Mouse (Mus musculus): ENCODE measurements around the gene Pitpnm3. TPM values are rescaled to one million over a fixed set of nuclear protein-coding genes. Genes with fewer than 3 reads are reported as not detected.
A peak's percentile ranks its signal among the peaks of the same experiment; 100 is the strongest.

The Pitpnm3 gene
- total RNA-seq, 2 experiments from 2014 or later, result 26.0 to 27.9 TPM

DNA sequence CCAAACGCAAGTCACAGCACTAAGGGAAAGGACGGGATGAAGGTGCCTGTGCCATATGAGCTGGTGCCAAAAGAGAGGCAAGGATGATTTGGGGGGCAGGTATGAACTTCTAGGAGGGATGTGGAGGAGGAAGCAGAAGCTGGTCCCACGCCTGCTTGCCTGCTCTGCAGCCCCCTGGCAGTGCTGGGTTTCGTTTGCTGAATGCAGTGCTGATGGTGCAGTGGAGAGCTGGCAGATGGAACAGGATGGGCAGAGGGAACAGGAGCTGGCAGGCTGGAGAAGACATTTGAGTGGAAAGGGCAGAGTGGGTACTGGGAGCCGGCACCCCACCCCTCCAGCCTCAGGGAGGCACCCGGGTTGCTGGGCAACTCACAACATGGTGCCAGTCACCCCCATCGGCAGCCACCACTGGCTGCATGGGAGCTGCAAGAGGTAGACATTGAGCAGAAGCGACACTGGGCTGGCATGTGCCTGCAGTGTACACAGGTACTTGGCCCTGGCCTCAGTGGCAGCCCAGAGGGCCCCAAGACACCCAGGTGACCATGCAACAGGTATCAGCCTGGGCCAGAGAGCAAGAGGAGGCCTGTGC, 86.3 kb downstream of the Pitpnm3 start:
- no peak for DNase-seq

DNA sequence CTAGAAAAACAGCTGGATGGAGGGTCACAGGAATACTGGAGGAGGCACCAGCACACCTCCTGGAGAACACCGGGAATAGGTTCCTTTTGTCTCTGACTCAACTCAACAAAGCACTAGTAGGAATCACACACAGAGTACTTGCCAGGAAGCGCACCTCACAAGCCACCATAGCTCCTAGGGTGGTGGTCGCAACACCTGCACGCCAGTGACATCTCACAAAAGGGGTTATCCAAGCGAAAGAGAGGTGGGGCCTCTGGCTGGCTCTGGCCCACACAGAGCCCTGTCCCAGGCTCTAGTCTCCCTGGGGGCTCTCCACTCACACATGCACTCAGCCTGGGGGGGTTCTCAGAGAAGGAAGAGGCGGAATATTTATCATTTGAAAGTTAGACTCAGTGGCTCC, 86.8 kb downstream of the Pitpnm3 start:
- no peak for DNase-seq

GRCm38 (mm10) chr11:72044231-72044630, 91.3 kb downstream of the Pitpnm3 start:
- no peak for DNase-seq

GRCm38 (mm10) chr11:72042631-72043030, 92.9 kb downstream of the Pitpnm3 start:
- DNase-seq, result no peak

DNA sequence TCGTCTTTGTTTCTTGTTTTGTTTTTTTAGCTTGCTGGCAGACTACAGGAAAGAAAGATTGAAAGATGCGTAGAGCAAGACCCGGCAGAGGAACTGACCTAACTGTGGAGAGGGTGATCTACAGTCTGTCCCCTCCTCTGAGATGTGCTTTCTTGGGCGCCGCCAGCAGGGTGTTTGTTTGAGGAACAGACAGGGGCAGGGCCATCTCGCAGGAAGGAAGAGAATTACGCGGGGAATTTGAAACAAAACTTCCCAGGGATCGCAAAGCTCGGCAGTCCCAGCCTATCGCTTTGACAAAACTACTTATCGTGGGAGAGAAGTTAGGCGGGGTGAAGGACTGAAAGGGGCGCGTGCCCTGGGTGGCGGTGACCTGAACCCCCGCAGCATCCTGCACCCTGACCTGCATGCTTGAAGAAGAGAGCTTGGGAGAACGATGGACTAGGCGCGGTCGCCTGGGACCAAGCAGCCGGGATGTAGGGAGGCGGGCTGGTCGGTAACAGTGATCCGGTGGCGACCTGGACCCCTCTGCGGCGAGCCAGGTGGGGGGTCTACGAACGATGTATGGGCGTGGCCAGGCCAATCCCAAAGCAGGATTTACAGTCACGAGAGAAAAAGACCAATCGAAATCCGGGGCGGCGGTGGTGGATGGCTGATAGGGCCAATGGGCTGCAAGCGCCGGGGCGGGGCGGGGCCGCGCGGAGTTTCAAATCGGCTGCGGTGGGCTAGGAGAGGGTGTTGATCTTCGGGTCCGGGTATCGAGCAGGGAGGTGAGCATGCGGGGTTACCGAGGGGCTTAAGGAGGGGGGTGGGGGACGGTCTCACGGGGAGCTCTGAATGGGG, 93.6 kb downstream of the Pitpnm3 start, which contains the start of gene Pimreg:
Gene Pimreg (plus strand): TSS at position 265 of the 840 bp plus-strand sequence.
- DNase-seq, result peak; percentile 68 to 77

DNA sequence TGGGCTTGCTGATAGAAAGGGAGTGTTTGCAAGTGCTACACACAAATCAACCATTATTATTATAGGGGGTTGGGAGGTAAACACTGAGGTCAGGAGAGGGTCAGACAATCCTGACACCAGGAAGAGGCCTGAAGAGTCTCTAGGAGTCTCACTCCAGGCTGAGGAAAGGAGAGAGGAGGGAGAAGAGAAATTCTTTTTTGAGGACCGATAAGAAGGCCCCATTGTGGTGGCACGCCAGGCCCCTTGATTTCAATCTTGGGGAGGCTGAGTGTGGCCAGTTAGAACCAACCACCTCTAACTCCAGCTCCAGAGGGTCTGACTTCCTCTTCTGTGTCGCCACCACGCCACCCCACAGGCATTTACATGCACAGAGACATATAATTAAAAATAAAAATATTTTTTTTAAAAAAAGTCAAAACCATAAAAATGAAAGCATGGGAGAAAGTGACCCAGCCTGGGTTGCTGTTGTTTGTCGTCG, 94.2 kb downstream of the Pitpnm3 start:
- no peak for DNase-seq

DNA sequence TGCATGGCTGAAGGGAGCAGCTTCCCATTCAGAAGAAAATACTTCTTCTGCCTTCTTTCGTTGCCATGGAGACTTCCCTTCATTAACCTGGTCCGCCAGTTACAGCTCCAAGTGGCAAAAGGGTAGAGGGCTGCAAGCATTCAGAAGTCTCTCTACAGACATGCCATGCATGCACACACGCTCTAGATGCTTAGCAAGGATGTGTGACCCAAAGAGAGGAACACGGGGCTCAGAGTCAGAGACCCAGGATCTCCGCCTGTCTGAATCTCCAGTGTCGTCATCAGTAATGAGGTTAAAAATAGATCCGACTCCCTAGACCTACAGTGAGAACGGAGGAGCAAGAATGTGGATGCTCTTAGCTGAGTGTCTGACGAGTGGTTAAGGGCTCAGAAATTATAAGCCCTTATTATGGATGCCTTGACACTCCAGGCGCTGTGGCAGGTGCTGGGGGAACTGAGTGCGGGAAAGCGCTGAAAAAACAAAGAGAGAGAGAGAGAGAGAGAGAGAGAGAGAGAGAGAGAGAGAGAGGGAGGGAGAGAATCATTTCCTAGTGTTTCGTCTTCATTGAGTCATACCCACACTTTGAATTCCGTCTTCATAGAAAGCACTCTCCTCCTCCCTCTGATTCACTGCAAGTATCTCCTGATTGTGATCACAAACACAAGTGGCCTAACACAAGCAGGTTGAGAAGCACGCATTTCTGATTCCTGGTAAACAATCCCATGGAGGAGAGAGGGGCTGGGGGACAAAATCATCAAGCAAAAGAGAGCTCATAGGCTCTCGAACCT, 95.8 kb downstream of the Pitpnm3 start:
- no peak for DNase-seq

DNA sequence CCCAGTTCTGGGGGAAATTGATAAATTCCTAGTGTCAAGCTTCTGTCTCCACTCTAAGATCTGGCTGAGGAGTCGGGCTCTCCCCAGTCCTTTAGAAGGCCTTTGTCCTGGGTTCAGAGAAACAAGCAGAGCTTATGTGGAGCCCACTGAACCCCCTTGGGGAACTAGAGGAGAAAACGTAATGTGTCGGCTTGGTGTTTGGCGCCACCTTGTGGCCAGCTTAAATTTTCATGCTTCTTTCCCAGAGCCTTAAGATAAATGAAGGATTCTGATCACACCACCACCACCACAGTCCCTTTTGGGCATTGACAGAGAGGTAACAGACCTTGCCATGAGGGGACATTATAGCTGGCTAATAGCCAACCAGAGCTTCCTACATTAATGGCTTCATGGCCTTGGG, 97.6 kb downstream of the Pitpnm3 start:
- DNase-seq, result peak; percentile 65 to 68

- no peak for DNase-seq
These were observed 98.2 kb downstream of the Pitpnm3 start, which contains the start of gene Aipl1 for GRCm38 (mm10) chr11:72037409-72037808. TSS of gene Aipl1 (minus strand) at chr11:72037509.

- DNase-seq, result no peak
These were observed 103.0 kb downstream of the Pitpnm3 start for GRCm38 (mm10) chr11:72032589-72032988.

GRCm38 (mm10) chr11:72032091-72032490, 103.5 kb downstream of the Pitpnm3 start:
- no peak for DNase-seq

DNA sequence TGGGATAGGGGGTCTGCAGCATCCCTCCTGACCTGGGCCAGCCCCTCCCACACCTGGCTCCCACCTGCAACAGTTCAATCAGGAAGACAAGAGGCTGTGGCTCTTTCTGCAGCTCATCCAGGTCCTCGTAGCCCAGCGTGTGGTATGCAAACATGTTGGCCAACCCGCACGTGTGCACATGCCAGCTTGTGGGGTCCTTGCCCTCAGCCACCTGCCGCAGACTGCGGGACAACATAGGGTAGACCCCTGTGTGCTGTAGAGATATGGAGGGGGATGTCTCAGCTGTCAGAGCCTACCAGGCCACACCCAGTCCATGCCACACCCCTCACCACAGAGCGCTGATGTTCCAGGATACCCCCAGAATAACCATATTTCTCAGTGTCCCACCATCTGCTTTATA, 104.2 kb downstream of the Pitpnm3 start:
- no peak for DNase-seq

DNA sequence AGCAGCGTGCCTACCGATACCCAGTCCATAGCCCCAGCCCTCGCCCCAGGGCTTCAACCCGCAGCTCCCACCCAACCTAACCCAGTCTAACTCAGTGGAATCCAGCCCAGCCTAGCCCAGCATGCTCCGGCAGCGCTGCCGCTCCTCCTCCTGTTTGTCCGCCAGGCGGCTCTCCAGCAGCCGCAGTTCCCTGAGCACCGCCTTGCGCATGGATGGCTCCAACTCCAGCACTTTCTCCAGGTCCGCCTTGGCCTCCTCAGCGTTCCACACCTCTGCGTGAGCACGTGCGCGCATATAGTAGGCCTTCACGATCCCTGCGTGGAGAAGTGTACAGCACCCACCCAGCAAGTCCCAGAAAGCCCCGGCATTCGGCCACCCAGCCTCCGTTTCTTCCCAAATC, 106.4 kb downstream of the Pitpnm3 start:
- no peak for DNase-seq

DNA sequence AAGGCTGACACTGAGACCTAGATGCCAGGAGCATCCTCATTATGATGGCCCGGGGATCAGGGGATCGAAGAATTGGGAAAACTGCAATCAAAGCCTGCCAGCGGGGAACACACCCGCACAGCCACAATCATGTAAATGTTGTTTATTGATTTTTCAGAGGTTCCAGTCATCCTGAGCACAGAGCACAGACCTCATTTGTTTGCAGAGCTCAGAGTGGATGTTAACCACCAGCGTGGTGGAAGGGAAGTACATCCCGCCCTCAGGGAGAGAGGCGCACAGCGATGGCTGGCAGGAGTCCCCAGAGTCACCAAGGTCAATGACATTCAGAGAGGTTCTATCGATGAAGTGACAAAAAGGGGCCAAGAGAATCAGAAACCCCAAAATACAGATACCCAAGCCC, 107.7 kb downstream of the Pitpnm3 start:
- no peak for DNase-seq

DNA sequence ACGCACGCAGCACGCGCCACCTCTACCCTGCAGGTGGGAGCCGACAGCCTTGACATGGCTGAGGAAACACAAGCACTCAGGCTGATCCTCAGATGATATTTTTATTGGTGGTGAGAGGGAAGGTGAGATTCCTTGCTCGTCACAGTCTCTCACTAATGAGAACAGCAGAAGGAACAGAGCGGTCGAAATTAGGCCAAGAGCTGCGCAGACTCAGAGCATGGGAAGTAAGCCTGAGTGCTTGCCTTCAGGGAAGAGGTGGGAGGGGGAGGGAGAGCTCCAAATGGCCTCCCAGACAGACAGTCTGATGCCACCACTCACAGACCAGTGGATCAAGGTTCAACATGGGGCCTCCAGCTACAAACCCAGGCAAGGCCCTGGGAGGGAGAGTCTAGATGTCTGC, 109.1 kb downstream of the Pitpnm3 start:
- no peak for DNase-seq

GRCm38 (mm10) chr11:72025843-72026242, 109.7 kb downstream of the Pitpnm3 start:
- no peak for DNase-seq

- DNase-seq, result peak in 1 of 2 experiments; percentile 66
These were observed 111.3 kb downstream of the Pitpnm3 start for GRCm38 (mm10) chr11:72024193-72024781.

DNA sequence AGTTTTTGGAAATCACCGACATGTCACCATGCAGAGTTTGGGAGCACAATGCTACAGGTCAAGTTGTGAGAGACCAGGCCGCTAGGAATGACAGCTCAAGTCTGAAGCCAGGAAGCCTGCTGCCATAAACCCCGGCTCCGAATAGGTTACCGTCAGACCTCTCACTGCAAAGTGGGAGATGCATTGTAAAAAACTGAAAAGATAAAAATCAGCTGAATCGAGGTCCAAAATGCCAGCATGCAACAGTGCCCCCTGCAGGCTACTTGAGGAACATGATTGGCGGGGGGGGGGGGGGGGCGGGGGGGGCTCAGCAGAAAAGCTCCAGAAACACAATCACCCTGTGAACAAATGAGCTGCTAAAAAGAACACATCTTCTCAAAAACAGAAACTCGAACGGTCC, 112.0 kb downstream of the Pitpnm3 start:
- no peak for DNase-seq

- DNase-seq, result no peak
These were observed 112.8 kb downstream of the Pitpnm3 start for GRCm38 (mm10) chr11:72022827-72023226.

- DNase-seq, result no peak
These were observed 114.6 kb downstream of the Pitpnm3 start for GRCm38 (mm10) chr11:72021015-72021414.

- DNase-seq, result no peak
These were observed 118.4 kb downstream of the Pitpnm3 start for GRCm38 (mm10) chr11:72017253-72017601.

DNA sequence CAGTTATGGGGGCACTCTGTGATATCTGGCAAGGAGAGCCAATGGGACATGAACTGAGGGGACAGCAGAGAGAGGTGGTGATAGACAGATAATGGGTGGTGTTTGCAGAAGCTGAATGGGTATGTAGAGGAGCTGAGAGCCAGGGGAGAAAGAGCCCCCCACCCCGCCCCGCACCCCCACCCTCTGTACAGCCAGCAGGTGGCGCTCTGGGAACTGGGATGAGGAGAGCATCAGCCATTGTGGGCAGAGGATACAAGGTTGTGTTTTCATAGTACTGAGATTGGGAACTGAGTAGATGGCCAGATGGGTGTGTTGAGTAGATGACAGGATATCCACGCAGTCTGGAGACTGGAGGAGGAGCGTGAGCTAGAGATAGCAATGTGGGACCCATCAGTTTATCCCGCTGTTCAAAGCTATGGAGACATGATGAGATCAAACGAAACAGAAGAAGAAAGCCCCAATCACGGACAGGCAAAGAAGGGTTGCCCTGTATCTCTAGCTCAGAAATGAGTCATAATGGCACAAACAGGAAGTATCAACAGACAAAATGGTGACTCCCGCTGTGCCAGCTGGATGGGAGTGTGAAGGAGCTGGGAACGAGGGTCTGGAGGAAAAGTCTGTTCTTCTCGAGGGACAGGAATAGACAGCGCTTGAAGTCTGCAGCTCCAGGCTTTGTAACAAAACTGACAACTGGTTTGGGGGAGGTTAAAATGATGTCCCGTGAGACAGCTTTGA, 118.9 kb downstream of the Pitpnm3 start:
- peak in 1 of 2 experiments; percentile 23 for DNase-seq
